Mouse (Mus musculus): ENCODE results near the gene C2cd4b. TPM values are rescaled to one million over a fixed set of nuclear protein-coding genes. Genes with fewer than 3 reads are reported as not detected.

C2cd4b gene
- polyA plus RNA-seq, 1 experiment from 2014 or later = 1.7 TPM

GRCm38 (mm10) chr9:67778553-67778952 lies 19.3 kb downstream of the C2cd4b start:
- H3K4me1 ChIP-seq (ENCODE audit: insufficient read depth) = no peaks in the 10 kb centered on the region
- no peak for TF ChIP-seq CTCF (IDR thresholded peaks at IDR 0.05; ENCODE audit: low read depth)
- H3K36me3 ChIP-seq (ENCODE audit: insufficient read depth) = no peaks in the 10 kb centered on the region
- ATAC-seq (ENCODE audit: insufficient read depth) (peak; percentile 35; the same call in 1 of the 2 replicates), DNase-seq (peak; percentile 52)
- no peaks in the 10 kb centered on the region for H3K9me3 ChIP-seq (ENCODE audit: low read depth, low read length)
- H3K9ac ChIP-seq = no peak overlapping the region
- WGBS = 14% methylated on average over 8 of the region's 8 CpGs
- H3K4me3 ChIP-seq (ENCODE audit: low read depth, low read length) = no peak overlapping the region
- H3K27me3 ChIP-seq (ENCODE audit: insufficient read depth, low read length) = no peaks in the 10 kb centered on the region
- no peak overlapping the region for H3K4me2 ChIP-seq
- H3K27ac ChIP-seq (ENCODE audit: low read depth) = no peak overlapping the region

DNA sequence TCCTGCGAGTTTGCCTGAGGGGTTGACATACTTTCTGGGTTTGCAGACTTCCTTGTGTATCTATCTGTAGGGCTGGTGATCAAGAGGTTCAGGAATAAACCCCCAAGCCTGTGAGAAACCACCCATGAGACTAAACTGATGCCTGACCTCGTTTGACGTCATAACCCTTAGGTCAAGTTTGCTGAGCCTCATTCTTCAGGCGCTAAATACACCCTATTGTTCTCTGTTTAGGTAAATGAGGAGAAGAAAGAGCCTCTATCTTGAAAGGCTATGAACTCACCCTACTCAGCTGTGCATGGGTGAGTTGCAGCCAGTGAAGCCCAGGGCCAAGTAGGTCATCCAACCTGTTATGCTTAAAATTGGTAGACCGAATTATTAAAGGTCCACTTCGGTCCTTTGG lies 23.5 kb downstream of the C2cd4b start:
- no peak for ATAC-seq (ENCODE audit: insufficient read depth)
- WGBS = 52% methylated on average over 6 of the region's 6 CpGs

GRCm38 (mm10) chr9:67783464-67783863 lies 24.2 kb downstream of the C2cd4b start:
- no peak overlapping the region for H3K4me2 ChIP-seq
- WGBS = 88% methylated on average over 3 of the region's 3 CpGs
- no peak overlapping the region for H3K9ac ChIP-seq
- no peak for TF ChIP-seq CTCF (IDR thresholded peaks at IDR 0.05; ENCODE audit: low read depth)
- no peak for DNase-seq
- no peaks in the 10 kb centered on the region for H3K27me3 ChIP-seq (ENCODE audit: insufficient read depth, low read length)
- no peaks in the 10 kb centered on the region for H3K36me3 ChIP-seq (ENCODE audit: insufficient read depth)
- no peaks in the 10 kb centered on the region for H3K4me1 ChIP-seq (ENCODE audit: insufficient read depth)
- H3K27ac ChIP-seq (ENCODE audit: low read depth) = no peak overlapping the region
- ATAC-seq (ENCODE audit: insufficient read depth) = no peak
- 0 out of 2 replicates have a peak, but pooled peaks cover 3% of the 10 kb centered on the region for H3K9me3 ChIP-seq (ENCODE audit: low read depth, low read length)
- H3K4me3 ChIP-seq (ENCODE audit: low read depth, low read length) = no peak overlapping the region

More for the DNA sequence above, 23.5 kb downstream of the C2cd4b start:
- no peak for TF ChIP-seq CTCF (IDR thresholded peaks at IDR 0.05; ENCODE audit: low read depth)
- 0 out of 2 replicates have a peak, but pooled peaks cover 3% of the 10 kb centered on the region for H3K9me3 ChIP-seq (ENCODE audit: low read depth, low read length)
- H3K4me3 ChIP-seq (ENCODE audit: low read depth, low read length) = no peak overlapping the region
- H3K4me1 ChIP-seq (ENCODE audit: insufficient read depth) = no peaks in the 10 kb centered on the region
- H3K9ac ChIP-seq = no peak overlapping the region
- H3K36me3 ChIP-seq (ENCODE audit: insufficient read depth) = no peaks in the 10 kb centered on the region
- H3K4me2 ChIP-seq = no peak overlapping the region
- H3K27me3 ChIP-seq (ENCODE audit: insufficient read depth, low read length) = no peaks in the 10 kb centered on the region
- H3K27ac ChIP-seq (ENCODE audit: low read depth) = no peak overlapping the region
- DNase-seq = no peak

- Histone ChIP-seq H3K36me3 (ENCODE audit: insufficient read depth) (no peaks in the 10 kb centered on the region), H3K4me2 (no peak overlapping the region), H3K27me3 (ENCODE audit: insufficient read depth, low read length) (no peaks in the 10 kb centered on the region), H3K27ac (ENCODE audit: low read depth) (no peak overlapping the region), H3K9ac (no peak overlapping the region), H3K4me1 (ENCODE audit: insufficient read depth) (no peaks in the 10 kb centered on the region), H3K9me3 (ENCODE audit: low read depth, low read length) (0 out of 2 replicates have a peak, but pooled peaks cover 3% of the 10 kb centered on the region), H3K4me3 (ENCODE audit: low read depth, low read length) (no peak overlapping the region)
- DNase-seq (no peak), ATAC-seq (ENCODE audit: insufficient read depth) (no peak)
- TF ChIP-seq CTCF (IDR thresholded peaks at IDR 0.05; ENCODE audit: low read depth) = peak; percentile 62
Measured at GRCm38 (mm10) chr9:67783925-67784324, 24.7 kb downstream of the C2cd4b start.

DNA sequence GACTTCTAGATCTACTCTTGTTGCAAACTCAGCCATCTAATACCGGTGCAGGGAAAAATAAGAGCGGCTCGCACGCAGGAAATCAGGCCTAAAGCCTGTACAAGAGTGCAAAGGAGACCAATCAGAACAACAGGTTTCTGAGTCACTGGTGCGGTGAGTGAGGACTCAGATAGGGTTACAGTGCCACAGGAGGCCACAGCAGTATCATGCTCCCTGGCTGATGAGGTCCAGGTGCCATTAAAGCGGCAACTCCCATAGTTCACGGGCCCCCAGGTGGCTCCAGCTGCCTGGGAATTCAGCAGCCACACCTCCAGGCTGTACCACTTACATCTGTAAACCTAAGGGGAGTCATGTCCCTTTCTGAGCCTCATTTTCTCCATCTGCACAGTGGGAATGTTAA lies 27.1 kb downstream of the C2cd4b start:
- WGBS = 75% methylated on average over 7 of the region's 7 CpGs
- no peak overlapping the region for H3K27ac ChIP-seq (ENCODE audit: low read depth)

GRCm38 (mm10) chr9:67787671-67788070 lies 28.4 kb downstream of the C2cd4b start:
- 65% methylated on average over 6 of the region's 6 CpGs for WGBS
- Histone ChIP-seq H3K27ac (ENCODE audit: low read depth) (no peak overlapping the region), H3K4me3 (ENCODE audit: low read depth, low read length) (no peak overlapping the region)

More for the DNA sequence above, 27.1 kb downstream of the C2cd4b start:
- Histone ChIP-seq H3K27me3 (ENCODE audit: insufficient read depth, low read length) (no peaks in the 10 kb centered on the region), H3K9me3 (ENCODE audit: low read depth, low read length) (0 out of 2 replicates have a peak, but pooled peaks cover 3% of the 10 kb centered on the region), H3K4me3 (ENCODE audit: low read depth, low read length) (no peak overlapping the region), H3K9ac (no peak overlapping the region), H3K4me2 (no peak overlapping the region), H3K4me1 (ENCODE audit: insufficient read depth) (no peaks in the 10 kb centered on the region), H3K36me3 (ENCODE audit: insufficient read depth) (no peaks in the 10 kb centered on the region)
- TF ChIP-seq CTCF (IDR thresholded peaks at IDR 0.05; ENCODE audit: low read depth) = no peak
- DNase-seq (no peak), ATAC-seq (ENCODE audit: insufficient read depth) (no peak)

DNA sequence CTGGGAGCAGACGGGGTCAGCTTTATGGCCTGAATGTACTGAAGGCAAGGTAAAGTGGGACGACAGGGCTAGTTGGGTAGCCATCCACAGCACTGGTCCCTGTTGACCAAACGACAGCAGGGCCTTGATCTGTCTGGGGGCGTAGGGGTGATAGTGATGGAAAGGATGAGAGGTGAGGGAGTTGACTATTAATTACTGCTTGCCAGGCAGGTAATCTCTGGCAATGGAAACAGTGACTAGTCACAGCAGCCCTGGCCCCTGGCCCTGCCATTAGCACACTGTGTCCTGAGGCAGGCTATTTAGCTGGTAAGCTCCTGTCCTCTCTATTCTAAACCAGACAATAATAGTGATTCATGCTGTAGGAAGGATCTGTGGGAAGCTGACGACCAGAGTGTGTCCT lies 33.2 kb downstream of the C2cd4b start:
- Histone ChIP-seq H3K4me1 (ENCODE audit: insufficient read depth) (no peaks in the 10 kb centered on the region; the same call in 1 of the 2 replicates), H3K4me2 (no peak overlapping the region), H3K27ac (ENCODE audit: low read depth) (no peak overlapping the region), H3K9me3 (ENCODE audit: low read depth, low read length) (no peaks in the 10 kb centered on the region), H3K27me3 (ENCODE audit: insufficient read depth, low read length) (no peaks in the 10 kb centered on the region), H3K36me3 (ENCODE audit: insufficient read depth) (no peaks in the 10 kb centered on the region), H3K4me3 (ENCODE audit: low read depth, low read length) (no peak overlapping the region), H3K9ac (no peak overlapping the region)
- no peak for DNase-seq
- TF ChIP-seq CTCF (IDR thresholded peaks at IDR 0.05; ENCODE audit: low read depth) = no peak
- WGBS = 61% methylated on average over 5 of the region's 5 CpGs
- no peak for ATAC-seq (ENCODE audit: insufficient read depth)

More at GRCm38 (mm10) chr9:67787671-67788070, 28.4 kb downstream of the C2cd4b start:
- ATAC-seq (ENCODE audit: insufficient read depth) = no peak
- no peak overlapping the region for H3K4me2 ChIP-seq
- H3K9me3 ChIP-seq (ENCODE audit: low read depth, low read length) = 0 out of 2 replicates have a peak, but pooled peaks cover 3% of the 10 kb centered on the region
- H3K4me1 ChIP-seq (ENCODE audit: insufficient read depth) = no peaks in the 10 kb centered on the region
- DNase-seq = no peak
- no peaks in the 10 kb centered on the region for H3K36me3 ChIP-seq (ENCODE audit: insufficient read depth)
- no peak for TF ChIP-seq CTCF (IDR thresholded peaks at IDR 0.05; ENCODE audit: low read depth)
- H3K27me3 ChIP-seq (ENCODE audit: insufficient read depth, low read length) = no peaks in the 10 kb centered on the region
- no peak overlapping the region for H3K9ac ChIP-seq
